Mouse (Mus musculus) neural tube, embryonic 14.5 days (tissue): ENCODE results near the gene Gart. TPM values are rescaled to one million over a fixed set of nuclear protein-coding genes. Genes with fewer than 3 reads are reported as not detected.

Experiments
- ATAC-seq: fragments of 200-750 bp; cut with Nextera tagmentation; 2 replicates; pipeline ENCODE4 v1.8.0; 2017; ENCODE audit warnings: low read depth, mild to moderate bottlenecking, moderate TSS enrichment, moderate library complexity
- H3K27ac ChIP-seq: fragments of 300-500 bp; sonication (generic); 2 replicates; pipeline ENCODE4 v1.5.1; 2014; ENCODE audit warnings: low read depth, mild to moderate bottlenecking, control low read depth, low read length, moderate library complexity, mixed read lengths
- H3K27me3 ChIP-seq: fragments of 300-500 bp; sonication (generic); 2 replicates; pipeline ENCODE4 v1.6.1; 2014; ENCODE audit warnings: low read length; ENCODE audit not compliant: control insufficient read depth, insufficient read depth
- H3K36me3 ChIP-seq: fragments of 300-500 bp; sonication (generic); 2 replicates; pipeline ENCODE4 v1.6.1; 2014; ENCODE audit warnings: low read length, mixed read lengths; ENCODE audit not compliant: control insufficient read depth, insufficient read depth
- H3K4me1 ChIP-seq: fragments of 300-500 bp; sonication (generic); 2 replicates; pipeline ENCODE4 v1.6.1; 2014; ENCODE audit warnings: low read length; ENCODE audit not compliant: control insufficient read depth, insufficient read depth
- H3K4me2 ChIP-seq: fragments of 300-500 bp; sonication (generic); 2 replicates; pipeline ENCODE4 v1.6.1; 2014; ENCODE audit warnings: mild to moderate bottlenecking, low read depth, low read length, control low read depth
- H3K4me3 ChIP-seq: fragments of 300-500 bp; sonication (generic); 2 replicates; pipeline ENCODE4 v1.5.1; 2014; ENCODE audit warnings: low read depth, low read length, control low read depth, mixed read lengths
- H3K9ac ChIP-seq: fragments of 300-500 bp; sonication (generic); replicated peaks from 2 replicates; pipeline ENCODE4 v1.6.1; 2014; ENCODE audit warnings: low read depth, mild to moderate bottlenecking, control low read depth, low read length, mixed read lengths
- H3K9me3 ChIP-seq: fragments of 300-500 bp; sonication (generic); 2 replicates; pipeline ENCODE4 v1.6.1; 2016; ENCODE audit warnings: low read length; ENCODE audit not compliant: control insufficient read depth
- WGBS: fragments of 180-500 bp; shearing (Covaris S2); extraction: QIAGEN DNeasy Blood & Tissue Kit; methylation state at CpG from one replicate; pipeline ENCODE4 v1.1.7; 2014; 5-methylcytosine and 5-hydroxymethylcytosine counted together
- polyA plus RNA-seq: library from polyadenylated mRNA; unstranded; fragments of >200 nt; fragmentation: Nextera tagmentation; extraction: Ambion mirVana; gene quantifications from 2 replicates; pipeline ENCODE4 v1.2.1, GENCODE M21; 2014

Gart gene
- polyA plus RNA-seq, 1 experiment from 2014 or later, result 51.1 TPM

DNA sequence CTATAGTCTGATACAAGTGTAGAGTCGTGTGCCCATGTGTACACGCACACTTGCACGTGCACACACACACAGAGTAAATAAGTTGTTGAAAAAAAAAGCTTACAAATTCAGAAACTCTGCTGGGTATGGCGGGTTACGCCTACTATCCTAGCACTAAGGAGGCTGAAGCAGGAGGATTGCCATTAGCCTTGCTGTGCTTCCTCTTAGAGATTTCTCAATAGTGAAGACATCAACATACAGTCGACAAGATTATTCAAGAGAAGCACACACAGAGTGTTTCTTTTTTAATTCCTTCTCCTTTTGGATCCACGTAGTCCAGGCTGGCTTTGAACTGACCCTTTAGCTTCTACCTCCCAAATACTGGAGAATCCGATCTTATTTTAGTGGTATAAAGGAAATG lies 6.6 kb downstream of the Gart start:
- H3K9ac ChIP-seq, result no peak overlapping the region
- no peak overlapping the region for H3K4me2 ChIP-seq
- H3K4me1 ChIP-seq, result no peaks in the 10 kb centered on the region
- no peaks in the 10 kb centered on the region for H3K27me3 ChIP-seq
- no peak overlapping the region for H3K27ac ChIP-seq
- H3K4me3 ChIP-seq, result no peak overlapping the region
- WGBS, result 93% methylated on average over 8 of the region's 8 CpGs
- no peaks in the 10 kb centered on the region for H3K9me3 ChIP-seq
- ATAC-seq, result no peak
- peaks cover 50% of the 10 kb centered on the region; the same call in 1 of the 2 replicates for H3K36me3 ChIP-seq

- no peak for ATAC-seq
- 95% methylated on average over 2 of the region's 2 CpGs for WGBS
- Histone ChIP-seq H3K9me3 (no peaks in the 10 kb centered on the region), H3K27ac (no peak overlapping the region), H3K4me1 (no peaks in the 10 kb centered on the region), H3K4me3 (no peak overlapping the region), H3K36me3 (peaks cover 53% of the 10 kb centered on the region; the same call in 1 of the 2 replicates), H3K4me2 (no peak overlapping the region), H3K9ac (no peak overlapping the region), H3K27me3 (no peaks in the 10 kb centered on the region)
Observed at GRCm38 (mm10) chr16:91639636-91640035, 7.1 kb downstream of the Gart start.

DNA sequence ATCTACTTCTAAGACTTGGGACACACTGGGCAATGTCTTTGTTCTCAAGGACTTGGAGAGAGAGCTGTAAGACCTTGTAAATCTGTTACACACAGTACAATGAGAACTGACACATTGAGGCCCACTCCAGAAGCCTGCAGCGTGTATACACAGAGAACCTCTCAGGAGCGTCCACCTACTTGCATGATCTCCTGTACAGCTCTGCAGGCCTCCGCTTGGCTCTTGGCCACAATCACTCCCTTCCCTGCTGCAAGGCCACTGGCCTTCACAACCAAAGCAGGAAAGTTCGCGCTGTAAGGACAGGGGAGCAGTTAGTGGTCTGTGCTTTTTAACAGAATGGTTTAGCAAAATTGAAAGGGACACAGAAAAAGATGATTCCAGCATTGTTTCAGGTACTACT lies 7.6 kb downstream of the Gart start:
- no peak for ATAC-seq
- H3K36me3 ChIP-seq, result peaks cover 53% of the 10 kb centered on the region; the same call in 1 of the 2 replicates
- no peaks in the 10 kb centered on the region for H3K27me3 ChIP-seq
- no peak overlapping the region for H3K9ac ChIP-seq
- H3K9me3 ChIP-seq, result no peaks in the 10 kb centered on the region
- H3K4me3 ChIP-seq, result no peak overlapping the region
- H3K27ac ChIP-seq, result no peak overlapping the region
- no peaks in the 10 kb centered on the region for H3K4me1 ChIP-seq
- no peak overlapping the region for H3K4me2 ChIP-seq
- WGBS, result 95% methylated on average over 5 of the region's 5 CpGs

DNA sequence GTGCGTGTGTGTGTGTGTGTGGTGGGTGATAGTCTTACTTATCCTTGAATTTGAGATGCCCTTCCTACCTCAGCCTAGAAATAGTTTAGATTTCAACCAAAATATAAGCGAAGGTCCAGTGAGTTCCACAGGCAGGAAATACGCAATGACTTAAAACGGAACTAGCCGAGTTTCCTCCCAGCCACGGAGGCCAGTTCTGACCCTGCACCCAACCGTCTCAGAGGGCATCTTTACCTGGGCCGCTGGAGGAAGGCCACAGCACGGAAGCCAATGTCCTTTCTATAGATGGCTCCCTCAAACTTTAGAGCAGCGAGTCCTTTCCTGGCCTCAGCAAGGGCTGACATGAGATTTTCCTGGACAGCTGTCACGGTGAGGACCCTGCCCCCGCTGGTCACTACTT lies 13.1 kb downstream of the Gart start:
- peaks cover 54% of the 10 kb centered on the region for H3K36me3 ChIP-seq
- no peak overlapping the region for H3K27ac ChIP-seq
- no peak for ATAC-seq
- no peak overlapping the region for H3K9ac ChIP-seq
- 93% methylated on average over 12 of the region's 12 CpGs for WGBS
- no peak overlapping the region for H3K4me2 ChIP-seq
- no peaks in the 10 kb centered on the region for H3K27me3 ChIP-seq
- H3K4me3 ChIP-seq, result no peak overlapping the region
- no peaks in the 10 kb centered on the region for H3K9me3 ChIP-seq
- no peaks in the 10 kb centered on the region for H3K4me1 ChIP-seq

- peaks cover 52% of the 10 kb centered on the region for H3K36me3 ChIP-seq
Observed at GRCm38 (mm10) chr16:91632940-91633339, 13.8 kb downstream of the Gart start.

GRCm38 (mm10) chr16:91632439-91632838 lies 14.3 kb downstream of the Gart start:
- Histone ChIP-seq H3K4me3 (no peak overlapping the region), H3K4me2 (no peak overlapping the region), H3K9me3 (no peaks in the 10 kb centered on the region), H3K4me1 (no peaks in the 10 kb centered on the region), H3K27me3 (no peaks in the 10 kb centered on the region), H3K36me3 (peaks cover 47% of the 10 kb centered on the region), H3K9ac (no peak overlapping the region), H3K27ac (no peak overlapping the region)
- WGBS, result 71% methylated on average over 5 of the region's 5 CpGs
- ATAC-seq, result no peak

More at GRCm38 (mm10) chr16:91632940-91633339, 13.8 kb downstream of the Gart start:
- no peak for ATAC-seq
- no peaks in the 10 kb centered on the region for H3K27me3 ChIP-seq
- no peak overlapping the region for H3K27ac ChIP-seq
- H3K4me2 ChIP-seq, result no peak overlapping the region
- H3K9ac ChIP-seq, result no peak overlapping the region
- H3K4me1 ChIP-seq, result no peaks in the 10 kb centered on the region
- 95% methylated on average over 7 of the region's 7 CpGs for WGBS
- H3K4me3 ChIP-seq, result no peak overlapping the region
- no peaks in the 10 kb centered on the region for H3K9me3 ChIP-seq

DNA sequence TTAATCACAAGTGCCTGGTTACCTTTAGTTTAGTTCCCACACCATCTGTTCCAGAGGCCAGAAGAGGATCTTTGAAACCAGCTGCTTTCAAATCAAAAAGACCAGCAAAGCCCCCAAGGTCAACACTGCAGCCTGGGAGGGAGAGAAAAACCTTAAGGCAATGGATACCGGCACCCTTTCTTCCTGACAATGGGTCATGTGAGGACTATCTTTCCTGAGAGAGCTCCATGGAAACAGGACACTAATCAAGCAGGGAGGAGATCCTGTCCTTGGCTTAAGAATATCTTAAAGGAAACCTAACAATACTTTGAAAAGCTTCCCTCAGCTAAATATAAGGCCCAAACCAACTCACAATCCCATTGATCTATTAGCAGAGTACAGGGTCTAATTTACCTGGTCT lies 16.2 kb downstream of the Gart start:
- H3K4me3 ChIP-seq, result no peak overlapping the region

GRCm38 (mm10) chr16:91629749-91630148 lies 17.0 kb downstream of the Gart start:
- ATAC-seq, result no peak
- Histone ChIP-seq H3K4me3 (no peak overlapping the region), H3K4me2 (no peak overlapping the region), H3K27me3 (no peaks in the 10 kb centered on the region), H3K9ac (no peak overlapping the region), H3K27ac (no peak overlapping the region), H3K4me1 (no peaks in the 10 kb centered on the region), H3K9me3 (no peaks in the 10 kb centered on the region), H3K36me3 (peaks cover 28% of the 10 kb centered on the region)
- 85% methylated on average over 4 of the region's 4 CpGs for WGBS

More for the DNA sequence above, 16.2 kb downstream of the Gart start:
- H3K9me3 ChIP-seq, result no peaks in the 10 kb centered on the region
- no peak overlapping the region for H3K4me2 ChIP-seq
- H3K36me3 ChIP-seq, result peaks cover 34% of the 10 kb centered on the region
- WGBS, result 48% methylated on average over 1 of the region's 1 CpGs
- H3K9ac ChIP-seq, result no peak overlapping the region
- no peaks in the 10 kb centered on the region for H3K4me1 ChIP-seq
- no peak for ATAC-seq
- no peak overlapping the region for H3K27ac ChIP-seq
- no peaks in the 10 kb centered on the region for H3K27me3 ChIP-seq

DNA sequence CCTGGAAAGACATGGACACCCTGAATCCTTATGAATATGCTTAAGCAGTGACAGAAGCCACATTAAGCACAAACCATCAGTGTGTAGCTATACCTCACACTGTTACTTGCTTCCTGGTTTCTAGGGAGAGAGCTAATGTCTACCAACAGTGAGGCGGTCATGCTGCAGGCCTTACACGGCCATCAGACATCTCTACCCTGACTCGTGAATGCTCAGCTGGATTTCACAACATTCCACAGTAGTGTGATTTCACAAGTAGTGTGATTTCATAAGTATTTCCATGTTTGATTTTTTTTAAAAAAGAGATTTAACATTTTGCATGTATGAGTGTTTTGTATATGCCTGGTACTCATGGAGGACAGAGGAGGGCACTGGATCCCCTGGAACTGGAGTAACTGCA lies 18.1 kb downstream of the Gart start:
- H3K36me3 ChIP-seq, result peaks cover 26% of the 10 kb centered on the region
- WGBS, result 92% methylated on average over 3 of the region's 3 CpGs
- no peak overlapping the region for H3K27ac ChIP-seq
- ATAC-seq, result no peak
- H3K4me2 ChIP-seq, result no peak overlapping the region
- no peaks in the 10 kb centered on the region for H3K9me3 ChIP-seq
- no peaks in the 10 kb centered on the region for H3K27me3 ChIP-seq
- no peak overlapping the region for H3K4me3 ChIP-seq
- H3K4me1 ChIP-seq, result no peaks in the 10 kb centered on the region
- H3K9ac ChIP-seq, result no peak overlapping the region

- H3K4me1 ChIP-seq, result no peaks in the 10 kb centered on the region
- ATAC-seq, result no peak
- H3K9ac ChIP-seq, result no peak overlapping the region
- no peak overlapping the region for H3K4me2 ChIP-seq
- H3K27me3 ChIP-seq, result no peaks in the 10 kb centered on the region
- no peak overlapping the region for H3K4me3 ChIP-seq
- no peak overlapping the region for H3K27ac ChIP-seq
- H3K9me3 ChIP-seq, result no peaks in the 10 kb centered on the region
- 92% methylated on average over 7 of the region's 7 CpGs for WGBS
- H3K36me3 ChIP-seq, result peaks cover 24% of the 10 kb centered on the region
Observed at GRCm38 (mm10) chr16:91627831-91628230, 18.9 kb downstream of the Gart start.
